Mouse (Mus musculus): Measurements from ENCODE around the gene Prkn. TPM values are rescaled to one million over a fixed set of nuclear protein-coding genes. Genes with fewer than 3 reads are reported as not detected.
A peak's percentile ranks its signal among the peaks of the same experiment; 100 is the strongest.

Prkn gene
- polyA plus RNA-seq, 1 experiment = 1.00 TPM

DNA sequence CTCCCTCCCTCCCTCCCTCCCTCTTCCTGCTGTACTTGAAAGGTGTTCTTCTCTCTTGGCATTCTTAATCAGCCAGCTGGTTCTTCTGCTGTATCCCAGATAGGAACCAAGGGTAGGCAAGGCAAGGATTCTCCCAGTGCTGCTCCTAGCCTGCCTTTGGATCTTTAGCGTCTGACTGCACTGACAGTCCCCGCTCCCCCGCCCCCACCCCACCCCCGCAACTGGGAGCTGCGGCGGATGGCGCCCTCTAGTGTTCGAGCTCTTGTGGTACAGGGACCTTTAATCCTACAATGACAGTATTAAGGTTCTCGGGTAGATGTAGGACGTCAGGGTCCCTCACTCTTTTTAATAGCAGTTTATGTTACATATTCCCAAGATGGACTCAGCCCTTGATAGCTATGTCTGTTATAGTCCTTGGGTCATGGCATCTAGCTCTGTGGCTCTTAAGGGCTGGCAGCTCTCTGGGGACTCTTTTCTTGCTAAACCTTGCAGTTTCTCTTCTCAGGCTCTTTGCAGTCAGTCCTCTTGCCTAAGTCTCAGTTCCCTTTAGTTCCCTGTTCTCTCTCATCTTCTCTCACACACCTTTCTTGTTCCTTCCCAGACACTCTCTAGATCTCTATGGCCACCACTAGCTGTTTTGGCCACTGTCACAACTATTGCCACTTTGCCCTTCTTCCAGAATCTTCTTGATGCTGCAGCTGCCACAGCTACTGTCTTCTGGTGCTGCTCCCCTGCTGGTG lies 1191.2 kb downstream of the Prkn start:
- TF ChIP-seq FLI1 (IDR thresholded peaks at IDR 0.05; ENCODE audit: low read length) = no peak
- TF ChIP-seq GATA1 (IDR thresholded peaks at IDR 0.05; ENCODE audit: borderline replicate concordance, low read length) = no peak
- peaks cover 25% of the 10 kb centered on the region for H3K27me3 ChIP-seq (replicated peaks)
- H3K9me3 ChIP-seq = no peaks in the 10 kb centered on the region
- no peaks in the 10 kb centered on the region for H3K36me3 ChIP-seq (replicated peaks; ENCODE audit: low read length)
- peak overlapping the region; percentile 72 for H3K4me3 ChIP-seq (replicated peaks)
- H3K4me1 ChIP-seq = peaks cover 7% of the 10 kb centered on the region; the same call in 1 of the 2 replicates

DNA sequence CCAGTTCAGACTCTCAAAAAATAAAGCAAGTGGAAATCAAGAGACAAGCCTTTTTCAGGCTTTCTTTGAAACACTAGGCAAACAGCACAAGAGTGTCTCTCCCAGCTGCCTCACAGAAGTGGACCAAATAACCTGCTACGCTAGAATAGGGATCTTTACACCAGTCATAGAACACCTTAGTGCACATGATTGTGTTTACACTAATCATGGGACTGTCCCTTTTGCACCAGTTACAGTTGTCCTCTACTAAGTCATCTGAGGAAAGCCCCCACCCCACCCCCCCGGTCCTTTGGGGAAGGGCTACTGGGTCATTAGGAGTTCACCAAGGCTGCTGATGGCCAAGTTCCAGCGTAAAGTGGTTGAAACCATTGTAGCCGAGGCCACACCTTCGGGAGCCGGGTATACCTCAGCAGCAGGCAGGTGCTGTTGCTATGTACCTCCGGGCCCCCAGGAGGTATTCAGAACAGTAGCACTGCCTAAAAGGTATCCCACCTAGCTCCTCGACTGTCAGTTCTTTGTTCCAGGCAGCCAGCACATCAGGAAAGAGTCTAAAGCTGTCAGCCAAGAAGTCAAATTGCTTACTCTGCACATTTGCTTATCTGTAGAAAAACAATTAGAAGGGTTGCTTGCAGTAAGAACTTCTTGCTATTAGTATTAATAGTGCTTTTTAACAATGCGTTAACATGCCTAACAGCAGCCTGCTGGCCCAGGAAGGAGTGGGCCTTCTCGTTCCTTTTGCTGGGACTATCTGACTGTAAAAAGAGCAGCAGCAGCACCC lies 1192.0 kb downstream of the Prkn start:
- Histone ChIP-seq H3K27me3 (replicated peaks) (peaks cover 26% of the 10 kb centered on the region), H3K4me3 (replicated peaks) (no peak overlapping the region), H3K4me1 (peaks cover 15% of the 10 kb centered on the region), H3K9me3 (no peaks in the 10 kb centered on the region), H3K36me3 (replicated peaks; ENCODE audit: low read length) (no peaks in the 10 kb centered on the region)
- no peak for TF ChIP-seq FLI1 (IDR thresholded peaks at IDR 0.05; ENCODE audit: low read length)

DNA sequence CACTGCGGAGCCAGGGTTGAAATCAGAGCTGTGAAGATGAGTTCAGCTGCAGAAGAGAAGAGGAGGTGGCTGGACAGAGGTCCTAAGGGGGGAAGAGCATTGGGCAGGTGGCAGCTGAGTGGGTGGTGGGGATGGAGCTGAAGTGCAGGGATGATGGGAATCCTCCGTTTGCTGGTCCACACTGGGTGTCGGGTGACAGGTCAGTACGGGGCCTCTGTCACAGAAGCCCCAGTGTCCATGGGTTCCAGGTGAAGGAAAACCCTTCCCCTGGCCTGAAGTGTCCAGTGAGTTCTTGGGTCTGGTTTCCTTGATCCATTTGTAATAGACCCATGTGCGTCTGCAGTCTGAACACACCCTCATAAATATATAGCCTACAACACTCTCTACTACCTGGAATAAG lies 1195.2 kb downstream of the Prkn start:
- peaks cover 14% of the 10 kb centered on the region for H3K27me3 ChIP-seq (replicated peaks)
- H3K9me3 ChIP-seq = no peaks in the 10 kb centered on the region
- no peaks in the 10 kb centered on the region for H3K36me3 ChIP-seq (replicated peaks; ENCODE audit: low read length)
- no peak overlapping the region for H3K4me3 ChIP-seq (replicated peaks)
- no peak for TF ChIP-seq FLI1 (IDR thresholded peaks at IDR 0.05; ENCODE audit: low read length)
- no peak for TF ChIP-seq GATA1 (IDR thresholded peaks at IDR 0.05; ENCODE audit: borderline replicate concordance, low read length)
- peaks cover 16% of the 10 kb centered on the region for H3K4me1 ChIP-seq

DNA sequence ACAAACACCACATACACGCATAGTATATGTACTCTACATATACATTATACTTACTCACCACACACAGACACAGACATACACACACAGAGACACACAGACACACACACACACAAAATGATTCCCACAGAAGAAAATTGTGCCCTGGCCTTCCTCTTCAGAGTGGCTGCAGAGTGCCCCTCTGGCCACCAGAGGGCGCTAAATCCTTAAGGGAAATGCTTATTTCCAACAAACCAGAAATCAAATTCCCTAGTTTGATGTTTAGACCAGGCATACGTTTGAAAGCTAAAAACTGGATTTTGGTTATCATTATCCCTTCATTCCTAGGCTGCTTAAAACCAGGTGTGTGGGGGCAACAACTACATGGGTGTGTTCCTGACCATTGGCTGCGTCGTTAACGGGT lies 1196.0 kb downstream of the Prkn start:
- H3K36me3 ChIP-seq (replicated peaks; ENCODE audit: low read length) = no peaks in the 10 kb centered on the region
- H3K4me3 ChIP-seq (replicated peaks) = no peak overlapping the region
- H3K4me1 ChIP-seq = peaks cover 14% of the 10 kb centered on the region
- TF ChIP-seq FLI1 (IDR thresholded peaks at IDR 0.05; ENCODE audit: low read length) (no peak), GATA1 (IDR thresholded peaks at IDR 0.05; ENCODE audit: borderline replicate concordance, low read length) (no peak)
- H3K27me3 ChIP-seq (replicated peaks) = peaks cover 16% of the 10 kb centered on the region
- H3K9me3 ChIP-seq = no peaks in the 10 kb centered on the region

GRCm38 (mm10) chr17:12037065-12037464 lies 1196.9 kb downstream of the Prkn start:
- Histone ChIP-seq H3K4me1 (peaks cover 9% of the 10 kb centered on the region), H3K4me3 (replicated peaks) (no peak overlapping the region), H3K27me3 (replicated peaks) (peaks cover 19% of the 10 kb centered on the region), H3K36me3 (replicated peaks; ENCODE audit: low read length) (no peaks in the 10 kb centered on the region), H3K9me3 (no peaks in the 10 kb centered on the region)
- TF ChIP-seq GATA1 (IDR thresholded peaks at IDR 0.05; ENCODE audit: borderline replicate concordance, low read length) (no peak), FLI1 (IDR thresholded peaks at IDR 0.05; ENCODE audit: low read length) (no peak)

DNA sequence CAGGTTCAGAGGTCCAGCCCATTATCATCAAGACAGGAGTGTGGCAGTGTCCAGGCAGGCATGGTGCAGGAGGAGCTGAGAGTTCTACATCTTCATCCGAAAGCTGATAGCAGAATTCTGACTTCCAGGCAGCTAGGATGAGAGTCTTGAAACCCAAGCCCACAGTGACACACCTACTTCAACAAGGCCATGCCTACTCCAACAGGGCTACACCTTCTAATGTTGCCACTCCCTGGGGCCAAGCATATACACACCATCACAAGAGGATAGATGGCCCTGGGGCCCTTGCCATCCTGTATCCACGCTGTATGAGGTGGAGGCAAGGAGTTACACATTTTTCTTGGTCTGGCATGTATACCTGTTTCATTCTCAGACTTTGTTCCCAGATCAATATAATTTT lies 1197.4 kb downstream of the Prkn start:
- TF ChIP-seq GATA1 (IDR thresholded peaks at IDR 0.05; ENCODE audit: borderline replicate concordance, low read length) (no peak), FLI1 (IDR thresholded peaks at IDR 0.05; ENCODE audit: low read length) (no peak)
- no peaks in the 10 kb centered on the region for H3K9me3 ChIP-seq
- H3K36me3 ChIP-seq (replicated peaks; ENCODE audit: low read length) = no peaks in the 10 kb centered on the region
- H3K4me3 ChIP-seq (replicated peaks) = no peak overlapping the region
- peaks cover 18% of the 10 kb centered on the region for H3K27me3 ChIP-seq (replicated peaks)
- H3K4me1 ChIP-seq = peaks cover 9% of the 10 kb centered on the region

GRCm38 (mm10) chr17:12038499-12038898 lies 1198.3 kb downstream of the Prkn start:
- peaks cover 17% of the 10 kb centered on the region for H3K27me3 ChIP-seq (replicated peaks)
- TF ChIP-seq FLI1 (IDR thresholded peaks at IDR 0.05; ENCODE audit: low read length) = no peak
- TF ChIP-seq GATA1 (IDR thresholded peaks at IDR 0.05; ENCODE audit: borderline replicate concordance, low read length) = no peak
- no peak overlapping the region for H3K4me3 ChIP-seq (replicated peaks)
- H3K36me3 ChIP-seq (replicated peaks; ENCODE audit: low read length) = no peaks in the 10 kb centered on the region
- no peaks in the 10 kb centered on the region for H3K9me3 ChIP-seq
- H3K4me1 ChIP-seq = peaks cover 9% of the 10 kb centered on the region

DNA sequence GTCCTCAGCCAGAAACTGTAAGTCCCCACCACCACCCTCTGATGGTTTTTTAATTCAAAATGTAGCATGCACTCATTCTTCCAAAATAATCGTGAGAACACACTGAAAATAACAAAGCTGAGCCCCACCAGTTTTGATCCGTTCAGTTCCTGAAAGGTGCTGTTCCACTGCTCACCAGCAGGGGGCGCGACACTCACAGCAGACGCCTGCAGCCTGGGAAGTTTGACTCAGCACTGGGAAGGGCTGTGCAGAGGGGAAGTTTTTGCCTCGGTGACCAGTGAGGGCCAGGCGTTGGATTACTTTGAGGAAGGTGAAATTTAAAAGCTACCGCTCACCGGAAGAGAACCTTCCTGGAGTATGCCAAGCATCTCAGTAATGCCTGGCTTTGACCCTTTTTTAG lies 1199.0 kb downstream of the Prkn start:
- Histone ChIP-seq H3K4me1 (peaks cover 9% of the 10 kb centered on the region), H3K4me3 (replicated peaks) (no peak overlapping the region), H3K36me3 (replicated peaks; ENCODE audit: low read length) (no peaks in the 10 kb centered on the region), H3K9me3 (no peaks in the 10 kb centered on the region), H3K27me3 (replicated peaks) (peaks cover 16% of the 10 kb centered on the region)
- TF ChIP-seq GATA1 (IDR thresholded peaks at IDR 0.05; ENCODE audit: borderline replicate concordance, low read length) (no peak), FLI1 (IDR thresholded peaks at IDR 0.05; ENCODE audit: low read length) (no peak)

DNA sequence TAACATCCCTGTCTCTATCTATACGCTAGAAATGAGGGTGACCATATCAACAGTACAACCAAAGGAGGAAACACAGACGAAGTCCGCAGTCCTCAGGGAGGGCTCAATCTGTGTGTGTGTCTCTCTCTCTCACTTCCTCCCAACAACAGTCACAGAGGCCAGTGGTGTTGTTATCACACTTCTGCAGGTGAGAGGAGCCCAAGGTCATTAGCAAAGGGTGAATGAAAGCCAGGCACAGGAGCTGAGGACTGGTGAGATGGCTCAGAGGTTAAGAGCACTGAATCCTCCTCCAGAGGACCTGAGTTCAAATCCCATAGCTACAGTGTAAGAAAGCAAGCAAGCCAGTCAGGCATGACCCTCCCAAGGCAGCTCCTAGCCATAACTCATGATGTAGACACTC lies 1199.7 kb downstream of the Prkn start:
- Histone ChIP-seq H3K36me3 (replicated peaks; ENCODE audit: low read length) (no peaks in the 10 kb centered on the region), H3K4me3 (replicated peaks) (no peak overlapping the region), H3K9me3 (no peaks in the 10 kb centered on the region), H3K4me1 (peaks cover 9% of the 10 kb centered on the region), H3K27me3 (replicated peaks) (peaks cover 23% of the 10 kb centered on the region)
- TF ChIP-seq FLI1 (IDR thresholded peaks at IDR 0.05; ENCODE audit: low read length) = no peak
- no peak for TF ChIP-seq GATA1 (IDR thresholded peaks at IDR 0.05; ENCODE audit: borderline replicate concordance, low read length)

GRCm38 (mm10) chr17:12040546-12040945 lies 1200.4 kb downstream of the Prkn start:
- no peak for TF ChIP-seq FLI1 (IDR thresholded peaks at IDR 0.05; ENCODE audit: low read length)
- TF ChIP-seq GATA1 (IDR thresholded peaks at IDR 0.05; ENCODE audit: borderline replicate concordance, low read length) = no peak
- Histone ChIP-seq H3K4me1 (peaks cover 9% of the 10 kb centered on the region), H3K27me3 (replicated peaks) (peaks cover 21% of the 10 kb centered on the region), H3K4me3 (replicated peaks) (no peak overlapping the region), H3K9me3 (no peaks in the 10 kb centered on the region), H3K36me3 (replicated peaks; ENCODE audit: low read length) (no peaks in the 10 kb centered on the region)
